8 mouse cellular contexts compared by ENCODE assay signal in the genomic region with DNA sequence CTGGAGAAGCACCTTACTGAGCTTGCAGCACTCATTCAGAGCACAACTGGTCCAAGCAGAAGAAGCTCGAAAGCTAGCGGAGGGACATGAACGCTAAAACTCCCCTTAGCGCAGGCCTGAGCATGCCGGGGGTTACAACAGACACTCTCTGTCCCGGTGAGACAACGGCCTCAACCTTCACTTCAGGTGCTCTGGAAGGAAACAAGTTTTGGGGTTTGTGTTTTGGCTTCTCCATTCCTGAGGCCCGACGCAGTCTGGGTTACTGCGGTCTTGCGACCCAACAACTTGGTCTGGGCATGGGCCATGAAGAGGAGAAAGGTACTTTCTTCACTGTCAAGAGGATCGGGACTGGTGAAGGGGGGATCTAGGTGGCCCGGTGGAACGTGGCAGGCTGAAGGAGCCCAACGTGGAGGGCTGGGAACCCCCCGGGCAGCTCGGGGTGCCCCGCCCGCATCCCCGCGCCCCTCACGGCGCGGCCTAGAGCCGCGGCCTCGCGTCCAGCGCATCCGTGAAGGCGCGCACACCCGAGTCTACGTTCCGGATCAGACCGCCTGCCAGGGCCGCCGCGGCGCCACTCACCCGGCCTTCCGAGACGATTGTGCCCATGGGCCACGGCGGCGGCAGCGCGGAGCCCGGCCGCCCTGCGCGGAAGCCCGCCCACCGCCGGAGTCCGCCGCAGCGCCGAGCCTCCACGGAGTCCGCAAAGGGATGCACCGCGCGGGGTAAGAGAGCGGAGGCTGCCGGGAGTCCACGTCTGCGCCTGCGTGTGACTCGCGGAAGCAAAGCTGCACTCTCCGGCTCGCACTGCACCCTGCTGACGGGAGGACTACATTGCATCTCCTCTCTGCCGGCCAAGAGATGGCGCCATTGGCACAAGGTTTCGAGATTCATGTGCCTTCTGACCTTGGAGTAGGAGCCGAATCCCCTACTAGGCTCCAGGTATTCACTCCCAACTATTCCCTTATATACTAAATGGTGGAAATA. TPM values are rescaled to one million over a fixed set of nuclear protein-coding genes. Genes with fewer than 3 reads are reported as not detected.
DNase-seq lines count a peak whose midpoint lies in the region; ATAC-seq lines count a peak whose summit lies in the region.

No protein-coding gene starts in this region.

- ATAC-seq in megakaryocyte progenitor cell, adult 5-6 weeks (replicated peaks; ENCODE audit: poor library complexity), result peak; percentile 100

- peak; percentile 96 for DNase-seq in adipocyte (ENCODE audit: low spot score)
- DNase-seq in embryo, embryonic 10 days (ENCODE audit: low spot score), result peak; percentile 98
- peak; percentile 94 for DNase-seq in gastrocnemius, postnatal 10 days
- peak; percentile 98 for DNase-seq in induced T-regulatory cell, adult 2 months (ENCODE audit: low read depth)
- DNase-seq in left cerebral cortex, adult 9 months (ENCODE audit: low spot score in 2 of 2), result peak; percentile 84 to 97
- DNase-seq in right cerebral cortex, postnatal 14 days, result peak; percentile 95
- DNase-seq in urinary bladder, postnatal 36 days (ENCODE audit: low spot score in 2 of 2), result peak; percentile 92 to 93

RNA-seq across cellular contexts. Expression of a gene that starts 1.2 kb away (rescaled TPM):
- 10 to 100 TPM; 63.3 to 69.8 TPM for total RNA-seq in gastrocnemius, postnatal 10 days (2021)
- 137 and 153 TPM in 2 replicates for total RNA-seq in megakaryocyte progenitor cell, adult 5-6 weeks (2015)
- total RNA-seq in megakaryocyte progenitor cell, adult 5-6 weeks (2017), result 129 and 175 TPM in 2 replicates

RNA-seq across cellular contexts. Expression of a gene that starts 23.3 kb away (rescaled TPM):
- total RNA-seq in gastrocnemius, postnatal 10 days (2021), result not detected
- total RNA-seq in megakaryocyte progenitor cell, adult 5-6 weeks (2015), result not detected in 2 replicates
- not detected in 2 replicates for total RNA-seq in megakaryocyte progenitor cell, adult 5-6 weeks (2017)

RNA-seq across cellular contexts. Expression of a gene that starts 39.8 kb away (rescaled TPM):
- under 1 TPM; 0.14 to 0.16 TPM for total RNA-seq in gastrocnemius, postnatal 10 days (2021)
- not detected in 2 replicates for total RNA-seq in megakaryocyte progenitor cell, adult 5-6 weeks (2015)
- not detected in 2 replicates for total RNA-seq in megakaryocyte progenitor cell, adult 5-6 weeks (2017)

RNA-seq across cellular contexts. Expression of a gene that starts 48.9 kb away (rescaled TPM):
- 10 to 100 TPM; 19.3 to 21.5 TPM for total RNA-seq in gastrocnemius, postnatal 10 days (2021)
- total RNA-seq in megakaryocyte progenitor cell, adult 5-6 weeks (2015), result 48.2 and 49.0 TPM in 2 replicates
- 40.9 and 45.9 TPM in 2 replicates for total RNA-seq in megakaryocyte progenitor cell, adult 5-6 weeks (2017)

Comparison
In these comparisons a context has a peak if more than half of its experiments do, and no peak if none do; other contexts are left out.
1. Peak in every context shown above with its lines: DNase-seq and ATAC-seq.